Mouse (Mus musculus) embryo, embryonic 9.5 days (tissue): ENCODE results near the gene Tox2.

Experiments
- DNase-seq: peaks from one replicate; pipeline ENCODE4 v3.0.0-alpha.2; 2017; ENCODE audit errors: extremely low spot score

Gene Tox2

GRCm38 (mm10) chr2:163318777-163319176, 115.9 kb downstream of the Tox2 start:
- DNase-seq = no peak

- DNase-seq = no peak
Measured at GRCm38 (mm10) chr2:163323163-163323562, 120.2 kb downstream of the Tox2 start.

GRCm38 (mm10) chr2:163330742-163331141, 127.8 kb downstream of the Tox2 start:
- peak; percentile 60 for DNase-seq

- DNase-seq = no peak
Measured at GRCm38 (mm10) chr2:163331423-163331822, 128.5 kb downstream of the Tox2 start.

GRCm38 (mm10) chr2:163332368-163333055, 129.6 kb downstream of the Tox2 start:
- DNase-seq = no peak

GRCm38 (mm10) chr2:163340263-163340662, 137.3 kb downstream of the Tox2 start:
- DNase-seq = peak; percentile 70

- DNase-seq = peak; percentile 30
Measured at GRCm38 (mm10) chr2:163343671-163344070, 140.7 kb downstream of the Tox2 start.

GRCm38 (mm10) chr2:163344976-163345660, 142.2 kb downstream of the Tox2 start:
- DNase-seq = no peak

- no peak for DNase-seq
Measured at GRCm38 (mm10) chr2:163346497-163346896, 143.6 kb downstream of the Tox2 start.

- no peak for DNase-seq
Measured at GRCm38 (mm10) chr2:163347517-163348184, 144.7 kb downstream of the Tox2 start.

- no peak for DNase-seq
Measured at GRCm38 (mm10) chr2:163348677-163349076, 145.8 kb downstream of the Tox2 start.

- no peak for DNase-seq
Measured at GRCm38 (mm10) chr2:163349411-163349810, 146.5 kb downstream of the Tox2 start.

- no peak for DNase-seq
Measured at GRCm38 (mm10) chr2:163350443-163350842, 147.5 kb downstream of the Tox2 start.

GRCm38 (mm10) chr2:163353731-163354130, 150.8 kb downstream of the Tox2 start:
- DNase-seq = peak; percentile 11

GRCm38 (mm10) chr2:163355666-163356065, 152.7 kb downstream of the Tox2 start:
- no peak for DNase-seq

- DNase-seq = no peak
Measured at GRCm38 (mm10) chr2:163356113-163356840, 153.4 kb downstream of the Tox2 start.

- DNase-seq = no peak
Measured at GRCm38 (mm10) chr2:163358662-163359061, 155.7 kb downstream of the Tox2 start.

- DNase-seq = no peak
Measured at GRCm38 (mm10) chr2:163359253-163359652, 156.3 kb downstream of the Tox2 start.

GRCm38 (mm10) chr2:163360858-163361623, 158.1 kb downstream of the Tox2 start:
- DNase-seq = no peak

GRCm38 (mm10) chr2:163362940-163363921, 160.3 kb downstream of the Tox2 start:
- no peak for DNase-seq
